Mouse (Mus musculus) small intestine, adult 2 months (tissue): Measurements from ENCODE around the gene Cbx5. TPM values are rescaled to one million over a fixed set of nuclear protein-coding genes. Genes with fewer than 3 reads are reported as not detected.
"Not testable (repeated sequence)": the region's sequence is repeated elsewhere in the genome, so short reads cannot be mapped to it uniquely, and the experiment has no call there.

ENCODE experiments used
- H3K27ac ChIP-seq: fragments of 200-500 bp; 2 replicates; pipeline ENCODE4 v1.5.1; 2012; ENCODE audit warnings: low read depth, low read length, control low read depth, inconsistent platforms; ENCODE audit not compliant: insufficient read depth
- H3K27me3 ChIP-seq: fragments of 200-500 bp; 2 replicates; pipeline ENCODE4 v1.6.1; 2012; ENCODE audit warnings: mild to moderate bottlenecking, moderate library complexity, low read length, inconsistent platforms; ENCODE audit not compliant: control insufficient read depth, insufficient read depth
- H3K36me3 ChIP-seq: fragments of 200-500 bp; 2 replicates; pipeline ENCODE4 v1.6.1; 2012; ENCODE audit warnings: mild to moderate bottlenecking, low read length, control low read depth, inconsistent platforms; ENCODE audit not compliant: control insufficient read depth, insufficient read depth
- H3K4me1 ChIP-seq: fragments of 200-500 bp; 2 replicates; pipeline ENCODE4 v1.6.1; 2012; ENCODE audit warnings: low read length, inconsistent platforms, mixed read lengths; ENCODE audit not compliant: control insufficient read depth, insufficient read depth, insufficient read length
- H3K4me3 ChIP-seq: fragments of 200-500 bp; 2 replicates; pipeline ENCODE4 v1.5.1; 2012; ENCODE audit warnings: low read depth, mild to moderate bottlenecking, control low read depth, inconsistent platforms, low read length, moderate library complexity
- CTCF ChIP-seq: fragments of 200-500 bp; IDR thresholded peaks from 2 replicates; pipeline ENCODE4 v1.5.1; 2012; ENCODE audit warnings: low read depth, mild to moderate bottlenecking, control low read depth, inconsistent platforms, low read length, moderate library complexity, mixed read lengths; ENCODE audit not compliant: insufficient replicate concordance, insufficient read length; ENCODE audit errors: extremely low read depth
- POLR2A ChIP-seq: fragments of 200-500 bp; IDR thresholded peaks from 2 replicates; pipeline ENCODE4 v1.6.1; 2012; ENCODE audit warnings: low read depth, mild to moderate bottlenecking, control low read depth, inconsistent platforms, low read length, moderate library complexity
- WGBS: fragments of 180-500 bp; shearing (Covaris S2); methylation state at CpG from one replicate; pipeline ENCODE4 v1.1.7; 2018; 5-methylcytosine and 5-hydroxymethylcytosine counted together
- polyA plus RNA-seq: library from polyadenylated mRNA; depleted of rRNA; stranded (reverse); fragments of >200 nt; gene quantifications from 2 replicates; pipeline ENCODE4 v1.2.3, GENCODE M21; 2012

Gene Cbx5
- polyA plus RNA-seq, 1 experiment = 2.8 TPM

DNA sequence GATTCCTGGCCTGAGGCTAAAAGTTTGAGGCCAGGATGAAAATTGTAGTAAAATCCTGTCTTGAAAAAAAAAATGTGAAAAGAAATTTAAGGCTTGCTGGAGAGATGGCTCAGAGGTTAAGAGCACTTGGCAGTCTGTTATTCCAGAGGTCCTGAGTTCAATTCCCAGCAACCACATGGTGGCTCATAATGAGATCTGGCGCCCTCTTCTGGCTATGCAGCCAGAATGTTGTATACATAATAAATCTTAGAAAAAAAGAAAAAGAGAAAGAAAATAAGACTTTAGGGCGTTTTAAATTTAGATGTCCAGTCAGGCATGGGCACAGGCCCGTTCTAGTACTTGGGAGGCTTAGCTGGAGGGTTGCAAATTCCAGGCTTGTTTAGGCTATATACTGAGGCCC lies 40.1 kb upstream of the Cbx5 start:
- TF ChIP-seq CTCF (peak; percentile 57; the same call in 1 of the 2 replicates), POLR2A (no peak)

DNA sequence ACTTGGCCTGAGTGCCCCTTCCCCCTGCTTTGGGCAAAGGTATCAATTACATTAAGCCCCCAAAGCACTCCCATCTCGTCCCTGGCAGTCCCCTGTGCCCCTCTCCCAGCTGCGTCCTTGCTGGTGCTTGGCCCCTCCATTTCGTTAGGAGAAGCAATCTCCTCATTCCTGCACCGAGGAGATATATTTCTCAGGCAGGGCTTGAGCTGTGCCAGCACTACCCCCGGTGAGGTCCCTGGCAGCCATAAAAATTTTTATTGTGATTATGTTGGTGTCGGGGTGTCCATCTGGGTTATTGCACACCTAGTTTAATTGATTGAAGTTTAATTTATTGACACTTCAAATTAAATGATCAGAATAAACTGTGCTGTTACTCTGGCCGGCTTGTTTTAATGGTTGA lies 38.3 kb upstream of the Cbx5 start:
- H3K4me3 ChIP-seq = no peak overlapping the region
- H3K36me3 ChIP-seq = no peaks in the 10 kb centered on the region
- peak overlapping the region; percentile 76 for H3K27ac ChIP-seq
- no peaks in the 10 kb centered on the region for H3K27me3 ChIP-seq
- H3K4me1 ChIP-seq = peaks cover 13% of the 10 kb centered on the region
- WGBS = 21% methylated on average over 7 of the region's 7 CpGs
- TF ChIP-seq POLR2A (no peak), CTCF (no peak)

More for the DNA sequence above, 40.1 kb upstream of the Cbx5 start:
- 66% methylated on average over 3 of the region's 3 CpGs for WGBS
- Histone ChIP-seq H3K4me1 (peaks cover 13% of the 10 kb centered on the region), H3K27me3 (no peaks in the 10 kb centered on the region), H3K36me3 (no peaks in the 10 kb centered on the region), H3K27ac (no peak overlapping the region), H3K4me3 (no peak overlapping the region)

DNA sequence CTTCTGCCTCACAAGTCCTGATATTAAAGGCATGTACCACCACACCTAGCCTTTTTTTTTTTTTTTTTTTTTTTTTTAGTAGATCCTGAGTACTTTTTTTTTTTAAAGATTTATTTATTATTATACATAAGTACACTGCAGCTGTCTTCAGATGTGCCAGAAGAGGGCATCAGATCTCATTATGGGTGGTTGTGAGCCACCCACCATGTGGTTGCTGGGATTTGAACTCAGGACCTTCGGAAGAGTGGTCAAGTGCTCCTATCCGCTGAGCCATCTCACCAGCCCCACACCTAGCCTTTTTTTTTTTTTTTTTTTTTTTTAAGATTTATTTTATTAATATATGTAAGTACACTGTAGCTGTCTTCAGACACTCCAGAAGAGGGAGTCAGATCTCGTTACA lies 36.3 kb upstream of the Cbx5 start:
- not testable (repeated sequence) for H3K4me1 ChIP-seq, H3K4me3 ChIP-seq
- 85% methylated on average over 3 of the region's 3 CpGs for WGBS

DNA sequence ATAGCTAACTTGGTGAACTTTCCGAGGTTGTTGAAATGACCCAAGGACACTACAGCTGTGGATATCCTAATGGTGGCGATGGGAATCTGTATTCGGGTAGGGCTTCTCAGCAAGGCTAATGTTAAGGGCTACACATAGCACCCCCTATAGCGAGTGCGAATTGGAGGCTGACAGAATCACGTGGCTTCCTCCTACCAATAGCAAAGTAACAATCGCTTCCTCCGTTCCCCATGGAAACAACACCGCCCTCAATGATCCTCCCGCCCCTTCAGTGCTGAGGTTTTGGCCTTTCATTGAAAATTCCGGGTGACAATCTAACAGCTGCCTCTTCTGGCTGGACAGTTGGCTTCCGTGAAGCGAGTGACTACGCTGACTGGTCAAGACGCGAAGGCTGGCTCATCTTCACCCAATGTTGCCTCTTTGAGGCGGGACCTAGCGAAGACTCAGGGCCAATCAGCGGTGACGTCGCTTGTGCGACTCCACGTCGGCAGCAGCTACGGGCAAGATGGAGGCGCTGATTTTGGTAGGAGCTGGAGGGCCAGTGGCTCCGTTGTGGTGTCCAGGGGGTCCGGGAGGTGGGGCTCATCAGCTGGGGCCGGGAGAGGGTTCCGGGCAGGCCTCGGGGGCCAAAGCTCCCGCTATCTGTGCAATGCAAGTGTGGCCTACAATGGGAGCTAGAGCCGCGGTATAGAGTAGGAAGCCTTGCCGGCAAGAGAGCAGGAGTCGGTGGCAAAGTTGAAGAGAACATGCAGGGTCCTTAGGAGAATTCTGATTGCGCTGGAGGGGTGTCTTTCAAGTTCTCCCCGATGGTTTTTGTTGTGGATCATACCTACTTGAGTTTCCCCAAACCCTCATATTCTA lies 33.0 kb upstream of the Cbx5 start, which contains the start of gene Copz1:
Copz1 (plus strand) TSS at position 296 of the 861 bp plus-strand sequence.
- TF ChIP-seq POLR2A (peak; percentile 88), CTCF (no peak)

More for the DNA sequence above, 36.3 kb upstream of the Cbx5 start:
- H3K36me3 ChIP-seq, H3K27ac ChIP-seq, H3K27me3 ChIP-seq: not testable (repeated sequence)

DNA sequence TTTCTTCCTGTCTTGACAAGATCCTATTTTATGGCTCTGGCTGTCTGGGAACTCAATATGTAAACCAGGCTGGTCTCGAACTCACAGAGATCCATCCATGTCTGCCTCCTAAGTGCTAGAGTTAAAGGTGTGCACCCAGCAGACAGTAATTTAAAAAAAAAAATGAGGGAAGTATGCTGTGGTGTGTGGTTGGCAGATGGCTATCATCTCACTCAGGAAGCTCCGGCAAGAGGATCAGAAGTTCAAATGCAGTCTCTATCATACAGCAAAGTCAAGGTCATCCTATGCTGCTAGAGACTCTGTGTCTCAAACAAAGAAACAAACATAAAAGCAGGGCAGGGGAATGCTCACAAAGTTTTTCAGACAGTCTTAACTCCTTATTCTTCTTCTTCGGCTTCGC lies 29.3 kb upstream of the Cbx5 start:
- WGBS = 75% methylated on average over 4 of the region's 4 CpGs
- H3K27me3 ChIP-seq = no peaks in the 10 kb centered on the region

More for the DNA sequence above, 33.0 kb upstream of the Cbx5 start, which contains the start of gene Copz1:
- peak within 1 kb of the TSS; percentile 90 for H3K4me3 ChIP-seq
- peaks cover 4% of the 10 kb centered on the region; the same call in 1 of the 2 replicates for H3K4me1 ChIP-seq
- under 1% methylated on average over 38 of the region's 38 CpGs for WGBS
- no peaks in the 10 kb centered on the region for H3K36me3 ChIP-seq
- peak within 1 kb of the TSS; percentile 72 for H3K27ac ChIP-seq
- no peaks in the 10 kb centered on the region for H3K27me3 ChIP-seq

DNA sequence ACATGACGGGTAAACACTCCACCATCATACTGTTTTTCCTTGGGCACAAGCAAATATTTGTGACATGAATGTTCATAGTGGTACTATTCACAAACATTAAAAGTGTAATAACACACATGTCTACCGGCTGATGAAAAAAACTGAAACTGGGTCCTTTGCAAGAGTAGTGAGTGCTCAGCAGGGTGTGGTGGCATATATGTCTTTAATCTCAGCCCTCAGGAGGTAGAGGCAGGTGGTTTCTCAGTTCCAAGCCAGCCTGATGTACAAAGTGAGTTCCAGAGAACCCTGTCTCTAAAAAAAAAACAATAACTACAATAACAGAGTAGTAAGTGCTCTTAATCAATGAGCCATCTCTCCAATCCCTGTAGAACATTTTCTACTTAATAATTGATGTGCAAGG lies 25.2 kb upstream of the Cbx5 start:
- Histone ChIP-seq H3K36me3 (no peaks in the 10 kb centered on the region), H3K27ac (no peak overlapping the region), H3K27me3 (no peaks in the 10 kb centered on the region), H3K4me3 (no peak overlapping the region), H3K4me1 (no peaks in the 10 kb centered on the region)
- TF ChIP-seq POLR2A = no peak
- no peak for TF ChIP-seq CTCF
- 86% methylated on average over 2 of the region's 2 CpGs for WGBS

More for the DNA sequence above, 29.3 kb upstream of the Cbx5 start:
- Histone ChIP-seq H3K36me3 (no peaks in the 10 kb centered on the region), H3K4me3 (no peak overlapping the region), H3K27ac (no peak overlapping the region), H3K4me1 (no peaks in the 10 kb centered on the region)
- TF ChIP-seq POLR2A = no peak
- no peak for TF ChIP-seq CTCF

DNA sequence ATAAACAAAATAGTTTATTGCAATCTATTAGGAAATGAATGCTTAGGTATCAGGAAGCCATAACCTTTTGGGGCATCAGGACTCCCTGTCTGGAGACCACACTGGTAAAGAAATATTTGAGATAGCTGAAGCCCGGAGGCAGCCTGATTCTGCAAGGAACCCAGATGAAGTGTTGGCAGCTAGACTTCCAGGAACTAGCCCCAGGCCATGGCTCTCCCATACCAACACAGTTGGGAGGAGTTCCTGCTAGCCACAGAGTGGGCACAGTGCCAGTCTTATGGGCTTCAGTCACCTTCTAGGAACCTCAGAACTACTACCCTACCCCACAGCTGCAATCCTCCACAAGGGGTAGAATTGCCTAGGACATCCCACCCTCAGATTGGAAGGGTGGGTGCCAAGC lies 20.4 kb upstream of the Cbx5 start:
- TF ChIP-seq CTCF (no peak), POLR2A (no peak)
- Histone ChIP-seq H3K4me1 (peaks cover 11% of the 10 kb centered on the region), H3K27me3 (no peaks in the 10 kb centered on the region), H3K4me3 (no peak overlapping the region), H3K27ac (no peak overlapping the region), H3K36me3 (no peaks in the 10 kb centered on the region)
- WGBS = 42% methylated on average over 1 of the region's 1 CpGs
